Comparison of ENCODE assay signal across 9 mouse cellular contexts in the genomic region with DNA sequence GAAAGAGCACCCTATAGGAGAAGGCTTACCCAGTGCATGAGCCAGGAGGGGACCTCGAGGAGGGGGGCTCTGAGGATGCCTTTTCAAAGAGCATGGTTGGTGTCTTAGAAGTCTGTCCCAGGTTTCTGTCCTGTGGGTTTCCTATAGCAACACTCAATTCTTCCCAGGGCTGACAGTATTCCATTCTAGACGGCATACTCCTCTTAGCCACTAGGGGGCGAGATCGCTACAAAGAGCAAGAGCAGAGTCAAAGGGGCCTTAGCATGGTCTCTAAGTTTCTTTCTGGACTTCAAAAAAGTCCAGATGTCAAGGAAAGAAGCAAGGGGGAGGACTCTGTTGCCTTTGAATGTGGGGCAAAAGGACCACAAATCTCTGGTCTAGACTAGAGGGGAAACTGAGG. TPM values are rescaled to one million over a fixed set of nuclear protein-coding genes. Genes with fewer than 3 reads are reported as not detected.
A peak's percentile ranks its signal among the peaks of the same experiment; 100 is the strongest.
DNase-seq lines count a peak whose midpoint lies in the region; ATAC-seq and TF ChIP-seq lines count a peak whose summit lies in the region.
"Had no signal": no experiment of that assay in that cellular context is flagged by ENCODE, and none has a peak within 500 bp of the region (broad histone marks: within the 10 kb centered on the region; RNA-seq: fewer than 3 reads in every experiment).

No protein-coding gene starts in this region.

- peak; percentile 75 for DNase-seq in gastrocnemius, adult 18-20 months (ENCODE audit: low spot score)
- no peak for DNase-seq in gastrocnemius, postnatal 25 days
- peak; percentile 77 for DNase-seq in 416B (ENCODE audit: low read depth)
- DNase-seq in right cerebral cortex, postnatal 14 days, result no peak

- no peaks in the 10 kb centered on the region for H3K36me3 ChIP-seq in limb, embryonic 13.5 days
- H3K36me3 ChIP-seq in small intestine, adult 2 months (ENCODE audit: control insufficient read depth, insufficient read depth, low read length), result no peaks in the 10 kb centered on the region
- H3K36me3 ChIP-seq: neural tube, embryonic 12.5 days had no signal

- no peaks in the 10 kb centered on the region for H3K9me3 ChIP-seq in limb, embryonic 13.5 days
- H3K9me3 ChIP-seq: neural tube, embryonic 12.5 days had no signal

- peak; percentile 45 for ATAC-seq in activated CD4-positive, CD25-positive, alpha-beta regulatory T cell, adult 4 months
- peak; percentile 78 for ATAC-seq in erythroblast, adult 5-6 weeks (replicated peaks; ENCODE audit: low FRiP score, poor library complexity, severe bottlenecking)
- 0 out of 2 replicates have a peak, but pooled peaks have one; percentile 12 for ATAC-seq in limb, embryonic 13.5 days (ENCODE audit: low FRiP score, low read depth)

- H3K4me2 ChIP-seq in limb, embryonic 13.5 days (replicated peaks), result no peak overlapping the region
- H3K4me2 ChIP-seq: neural tube, embryonic 12.5 days had no signal

- no peak overlapping the region for H3K27ac ChIP-seq in limb, embryonic 13.5 days
- H3K27ac ChIP-seq in small intestine, adult 2 months (ENCODE audit: insufficient read depth, low read depth, low read length), result no peak overlapping the region
- H3K27ac ChIP-seq: neural tube, embryonic 12.5 days had no signal

- no peak overlapping the region for H3K4me3 ChIP-seq in limb, embryonic 13.5 days
- H3K4me3 ChIP-seq in small intestine, adult 2 months (ENCODE audit: low read depth, low read length), result no peak overlapping the region
- H3K4me3 ChIP-seq: neural tube, embryonic 12.5 days had no signal

- 18% methylated on average over 4 of the region's 4 CpGs for WGBS in limb, embryonic 13.5 days
- WGBS in small intestine, adult 2 months, result 8% methylated on average over 4 of the region's 4 CpGs

- no peak for TF ChIP-seq POLR2A in small intestine, adult 2 months (IDR thresholded peaks at IDR 0.05; ENCODE audit: low read depth, low read length)

- no peaks in the 10 kb centered on the region for H3K27me3 ChIP-seq in limb, embryonic 13.5 days
- no peaks in the 10 kb centered on the region for H3K27me3 ChIP-seq in small intestine, adult 2 months (ENCODE audit: control insufficient read depth, insufficient read depth, low read length)

- no peak overlapping the region for H3K9ac ChIP-seq in limb, embryonic 13.5 days
- H3K9ac ChIP-seq: neural tube, embryonic 12.5 days had no signal

- peak; percentile 52; the same call in 1 of the 2 replicates for TF ChIP-seq CTCF in small intestine, adult 2 months (IDR thresholded peaks at IDR 0.05; ENCODE audit: extremely low read depth, insufficient read length, insufficient replicate concordance, low read depth, low read length)

- H3K4me1 ChIP-seq in limb, embryonic 13.5 days, result peaks cover 46% of the 10 kb centered on the region
- peaks cover 21% of the 10 kb centered on the region; the same call in 1 of the 2 replicates for H3K4me1 ChIP-seq in small intestine, adult 2 months (ENCODE audit: control insufficient read depth, insufficient read depth, insufficient read length, low read length)

RNA-seq across cellular contexts. Expression of a gene that starts 20.6 kb away (rescaled TPM):
- total RNA-seq in gastrocnemius, adult 18-20 months (2021), result 10 to 100 TPM; 20.3 to 24.8 TPM
- total RNA-seq in gastrocnemius, postnatal 25 days (2021), result 10 to 100 TPM; 22.0 to 24.0 TPM
- 10 to 100 TPM in 1 of 2 experiments, 1 to 10 TPM in 1; 8.6 to 13.6 TPM for polyA plus RNA-seq in activated CD4-positive, CD25-positive, alpha-beta regulatory T cell, adult 4 months (2017; shearing (Covaris generic))
- total RNA-seq in erythroblast, adult 5-6 weeks (2015; ENCODE audit: low replicate concordance), result 0.21 and 0.77 TPM in 2 replicates
- 0.42 TPM in 1 of 2 replicates, not detected in the other for total RNA-seq in erythroblast, adult 5-6 weeks (2017; ENCODE audit: low replicate concordance)
- polyA plus RNA-seq in limb, embryonic 13.5 days (2015; fragmentation: Nextera tagmentation; extraction: Ambion mirVana), result 39.2 and 41.2 TPM in 2 replicates
- polyA plus RNA-seq in small intestine, adult 2 months (2012; rRNA removed), result 17.5 and 30.5 TPM in 2 replicates

RNA-seq across cellular contexts. Expression of a gene that starts 41.6 kb away (rescaled TPM):
- 10 to 100 TPM; 30.9 to 34.6 TPM for total RNA-seq in gastrocnemius, adult 18-20 months (2021)
- total RNA-seq in gastrocnemius, postnatal 25 days (2021), result 10 to 100 TPM; 22.7 to 32.3 TPM
- 10 to 100 TPM; 19.8 to 20.1 TPM for polyA plus RNA-seq in activated CD4-positive, CD25-positive, alpha-beta regulatory T cell, adult 4 months (2017; shearing (Covaris generic))
- 4.8 and 7.1 TPM in 2 replicates for total RNA-seq in erythroblast, adult 5-6 weeks (2015; ENCODE audit: low replicate concordance)
- total RNA-seq in erythroblast, adult 5-6 weeks (2017; ENCODE audit: low replicate concordance), result 5.6 and 8.2 TPM in 2 replicates
- polyA plus RNA-seq in limb, embryonic 13.5 days (2015; fragmentation: Nextera tagmentation; extraction: Ambion mirVana), result 23.6 and 24.7 TPM in 2 replicates
- polyA plus RNA-seq in small intestine, adult 2 months (2012; rRNA removed), result 7.9 and 16.3 TPM in 2 replicates

Comparison
In these comparisons a context has a peak if more than half of its experiments do, and no peak if none do; other contexts are left out.
1. DNase-seq: peak in gastrocnemius, adult 18-20 months (single experiment) and 416B (single experiment); none in gastrocnemius, postnatal 25 days (single experiment) and right cerebral cortex, postnatal 14 days (single experiment).
2. ATAC-seq: peak in every context shown above with its lines; median percentile 78 in erythroblast, adult 5-6 weeks; 45 in activated CD4-positive, CD25-positive, alpha-beta regulatory T cell, adult 4 months; 12 in limb, embryonic 13.5 days.
3. RNA of a gene that starts 20.6 kb away (total RNA-seq): 20.3 to 24.8 TPM in gastrocnemius, adult 18-20 months and 22.0 to 24.0 TPM in gastrocnemius, postnatal 25 days; 0.21 to 0.77 TPM in erythroblast, adult 5-6 weeks; every median in the first group is over 10 times any median in the second.